Mouse (Mus musculus): Measurements from ENCODE around the gene Slc51a. TPM values are rescaled to one million over a fixed set of nuclear protein-coding genes. Genes with fewer than 3 reads are reported as not detected.

Slc51a gene
- total RNA-seq (2021), result 1 to 10 TPM; 4.2 to 5.5 TPM

GRCm38 (mm10) chr16:32487234-32488111 is at the start of gene Slc51a:
TSS of gene Slc51a (minus strand) at chr16:32487879.
- DNase-seq, result peak; percentile 61

- peak; percentile 25 for DNase-seq
Observed at GRCm38 (mm10) chr16:32535157-32535751, 47.6 kb upstream of the Slc51a start.

GRCm38 (mm10) chr16:32532878-32533826 is 45.5 kb upstream of the Slc51a start:
- DNase-seq, result no peak

GRCm38 (mm10) chr16:32526906-32527305 is 39.2 kb upstream of the Slc51a start:
- DNase-seq, result no peak

GRCm38 (mm10) chr16:32524244-32524615 is 36.6 kb upstream of the Slc51a start:
- peak; percentile 43 for DNase-seq

GRCm38 (mm10) chr16:32523462-32524243 is 36.0 kb upstream of the Slc51a start:
- DNase-seq, result peak; percentile 65

GRCm38 (mm10) chr16:32522578-32523194 is 35.0 kb upstream of the Slc51a start:
- no peak for DNase-seq

- no peak for DNase-seq
Observed at GRCm38 (mm10) chr16:32520372-32520748, 32.7 kb upstream of the Slc51a start.

- no peak for DNase-seq
Observed at GRCm38 (mm10) chr16:32519656-32520371, 32.1 kb upstream of the Slc51a start.

- DNase-seq, result no peak
Observed at GRCm38 (mm10) chr16:32517785-32518481, 30.3 kb upstream of the Slc51a start.

- no peak for DNase-seq
Observed at GRCm38 (mm10) chr16:32516006-32516962, 28.6 kb upstream of the Slc51a start.

GRCm38 (mm10) chr16:32513948-32514347 is 26.3 kb upstream of the Slc51a start:
- no peak for DNase-seq

- no peak for DNase-seq
Observed at GRCm38 (mm10) chr16:32513401-32513800, 25.7 kb upstream of the Slc51a start.

GRCm38 (mm10) chr16:32512921-32513320 is 25.2 kb upstream of the Slc51a start:
- no peak for DNase-seq

- no peak for DNase-seq
Observed at GRCm38 (mm10) chr16:32511827-32512490, 24.3 kb upstream of the Slc51a start.

GRCm38 (mm10) chr16:32511338-32511734 is 23.7 kb upstream of the Slc51a start:
- DNase-seq, result no peak

- no peak for DNase-seq
Observed at GRCm38 (mm10) chr16:32510399-32511337, 23.0 kb upstream of the Slc51a start.
